9 mouse cellular contexts compared by ENCODE assay signal in the genomic region with DNA sequence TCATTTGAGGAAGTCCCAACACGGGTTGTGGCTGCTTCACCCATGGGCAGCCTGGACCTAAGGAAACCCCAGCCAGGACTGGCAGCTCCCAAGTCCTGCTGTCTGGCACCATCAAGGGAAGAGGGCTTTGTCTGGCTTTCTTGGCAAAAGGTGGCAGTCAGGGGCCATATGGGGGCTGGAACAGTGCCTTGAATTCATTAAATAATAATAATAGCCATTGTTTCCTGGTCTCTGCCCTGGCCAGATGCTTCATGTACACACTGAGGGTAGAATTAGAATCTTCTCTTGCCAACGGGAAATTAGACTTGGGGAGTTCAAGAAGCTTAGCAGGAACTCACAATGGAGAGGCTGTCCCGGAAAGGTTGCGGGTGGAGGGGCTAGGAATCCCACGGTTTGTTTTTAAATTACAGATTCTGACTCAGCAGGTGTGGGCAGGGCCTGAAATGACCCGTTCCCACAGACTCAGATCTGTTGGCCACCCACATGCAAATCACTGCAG. TPM values are rescaled to one million over a fixed set of nuclear protein-coding genes. Genes with fewer than 3 reads are reported as not detected.
A peak's percentile ranks its signal among the peaks of the same experiment; 100 is the strongest.
DNase-seq lines count a peak whose midpoint lies in the region; ATAC-seq lines count a peak whose summit lies in the region.
"Had no signal": no experiment of that assay in that cellular context is flagged by ENCODE, and none has a peak within 500 bp of the region (broad histone marks: within the 10 kb centered on the region; RNA-seq: fewer than 3 reads in every experiment).

No protein-coding gene starts in this region.

- intact Hi-C loops in heart, postnatal 36 days (cut with DNase I) = no loop called here
- intact Hi-C loops in heart, postnatal 25 days (cut with DNase I) = no loop called here

- WGBS in heart, embryonic 15.5 days = 28% methylated on average over 6 of the region's 6 CpGs
- WGBS in embryonic facial prominence, embryonic 15.5 days = 12% methylated on average over 6 of the region's 6 CpGs
- 9% methylated on average over 6 of the region's 6 CpGs for WGBS in hindbrain, embryonic 16.5 days
- 12% methylated on average over 6 of the region's 6 CpGs for WGBS in midbrain, embryonic 13.5 days

- no peaks in the 10 kb centered on the region for H3K4me1 ChIP-seq in heart, embryonic 15.5 days (replicated peaks)
- 0 out of 2 replicates have a peak, but pooled peaks cover 3% of the 10 kb centered on the region for H3K4me1 ChIP-seq in embryonic facial prominence, embryonic 15.5 days
- no peaks in the 10 kb centered on the region; the same call in 1 of the 2 replicates for H3K4me1 ChIP-seq in hindbrain, embryonic 16.5 days (ENCODE audit: control insufficient read depth, insufficient read depth, low read depth, low read length)
- peaks cover 6% of the 10 kb centered on the region for H3K4me1 ChIP-seq in midbrain, embryonic 13.5 days (replicated peaks)

- no peak overlapping the region for H3K4me3 ChIP-seq in heart, embryonic 15.5 days
- no peak overlapping the region for H3K4me3 ChIP-seq in embryonic facial prominence, embryonic 15.5 days (replicated peaks)
- no peak overlapping the region for H3K4me3 ChIP-seq in hindbrain, embryonic 16.5 days (ENCODE audit: low read length)
- H3K4me3 ChIP-seq in midbrain, embryonic 13.5 days (replicated peaks) = no peak overlapping the region

- H3K27me3 ChIP-seq in heart, embryonic 15.5 days = no peaks in the 10 kb centered on the region
- no peaks in the 10 kb centered on the region for H3K27me3 ChIP-seq in embryonic facial prominence, embryonic 15.5 days
- no peaks in the 10 kb centered on the region for H3K27me3 ChIP-seq in hindbrain, embryonic 16.5 days (replicated peaks; ENCODE audit: control insufficient read depth, insufficient read depth, low read length)
- 0 out of 2 replicates have a peak, but pooled peaks cover under 1% of the 10 kb centered on the region for H3K27me3 ChIP-seq in midbrain, embryonic 13.5 days

- no peaks in the 10 kb centered on the region for H3K9me3 ChIP-seq in heart, embryonic 15.5 days (replicated peaks)
- H3K9me3 ChIP-seq in embryonic facial prominence, embryonic 15.5 days (replicated peaks) = no peaks in the 10 kb centered on the region
- H3K9me3 ChIP-seq in hindbrain, embryonic 16.5 days (ENCODE audit: control insufficient read depth, low read length) = no peaks in the 10 kb centered on the region
- H3K9me3 ChIP-seq in midbrain, embryonic 13.5 days = no peaks in the 10 kb centered on the region

- H3K27ac ChIP-seq in heart, embryonic 15.5 days = no peak overlapping the region
- H3K27ac ChIP-seq in embryonic facial prominence, embryonic 15.5 days (replicated peaks) = no peak overlapping the region
- H3K27ac ChIP-seq in hindbrain, embryonic 16.5 days (ENCODE audit: low read depth, low read length) = no peak overlapping the region
- H3K27ac ChIP-seq in midbrain, embryonic 13.5 days = no peak overlapping the region

- no peak overlapping the region for H3K9ac ChIP-seq in heart, embryonic 15.5 days
- no peak overlapping the region for H3K9ac ChIP-seq in embryonic facial prominence, embryonic 15.5 days
- no peak overlapping the region for H3K9ac ChIP-seq in hindbrain, embryonic 16.5 days (ENCODE audit: low read depth, low read length)
- no peak overlapping the region for H3K9ac ChIP-seq in midbrain, embryonic 13.5 days (replicated peaks)

- H3K36me3 ChIP-seq in heart, embryonic 15.5 days = no peaks in the 10 kb centered on the region
- H3K36me3 ChIP-seq in embryonic facial prominence, embryonic 15.5 days = no peaks in the 10 kb centered on the region
- H3K36me3 ChIP-seq in hindbrain, embryonic 16.5 days (ENCODE audit: control insufficient read depth, insufficient read depth, low read length) = no peaks in the 10 kb centered on the region
- no peaks in the 10 kb centered on the region for H3K36me3 ChIP-seq in midbrain, embryonic 13.5 days

- H3K4me2 ChIP-seq in heart, embryonic 15.5 days = no peak overlapping the region
- H3K4me2 ChIP-seq in embryonic facial prominence, embryonic 15.5 days (replicated peaks) = no peak overlapping the region
- no peak overlapping the region for H3K4me2 ChIP-seq in hindbrain, embryonic 16.5 days (ENCODE audit: low read length)
- no peak overlapping the region for H3K4me2 ChIP-seq in midbrain, embryonic 13.5 days (replicated peaks)

- ATAC-seq in heart, embryonic 15.5 days (replicated peaks; ENCODE audit: insufficient number of reproducible peaks, insufficient read depth, low FRiP score, low read depth) = peak; percentile 31; the same call in 1 of the 2 replicates
- ATAC-seq in embryonic facial prominence, embryonic 15.5 days (ENCODE audit: insufficient number of reproducible peaks, low FRiP score, low TSS enrichment, low read depth) = 0 out of 2 replicates have a peak, but pooled peaks have one; percentile 11
- ATAC-seq in hindbrain, embryonic 16.5 days = peak; percentile 89
- ATAC-seq in midbrain, embryonic 13.5 days = peak; percentile 82
- ATAC-seq in activated CD4-positive, CD25-positive, alpha-beta regulatory T cell, adult 4 months = no peak

- no peak for DNase-seq in heart, postnatal 36 days
- no peak for DNase-seq in gastrocnemius, postnatal 10 days
- no peak for DNase-seq in heart, postnatal 25 days (ENCODE audit: low spot score)
- DNase-seq: cerebellum, adult 8-10 months had no signal

RNA-seq across cellular contexts. Expression of gene Ezr, which starts 53.3 kb away (rescaled TPM):
- polyA plus RNA-seq in heart, embryonic 15.5 days (2015; fragmentation: Nextera tagmentation; extraction: Ambion mirVana) = 109 and 136 TPM in 2 replicates
- total RNA-seq in heart, postnatal 36 days (2021) = 10 to 100 TPM; 35.0 to 43.3 TPM
- polyA plus RNA-seq in embryonic facial prominence, embryonic 15.5 days (2015; fragmentation: Nextera tagmentation; extraction: Ambion mirVana) = 80.3 and 96.0 TPM in 2 replicates
- polyA plus RNA-seq in hindbrain, embryonic 16.5 days (2015; fragmentation: Nextera tagmentation; extraction: Ambion mirVana) = 69.9 and 73.3 TPM in 2 replicates
- polyA plus RNA-seq in midbrain, embryonic 13.5 days (2015; fragmentation: Nextera tagmentation; extraction: Ambion mirVana) = 36.2 and 43.1 TPM in 2 replicates
- 10 to 100 TPM; 24.0 to 24.9 TPM for total RNA-seq in gastrocnemius, postnatal 10 days (2021)
- total RNA-seq in heart, postnatal 25 days (2021) = 10 to 100 TPM; 39.3 to 43.6 TPM
- 100 to 1,000 TPM; 112 to 143 TPM for polyA plus RNA-seq in activated CD4-positive, CD25-positive, alpha-beta regulatory T cell, adult 4 months (2017; shearing (Covaris generic))
